Mouse (Mus musculus) neutrophil, adult 5-6 weeks (primary cell): Measurements from ENCODE around the gene Syncrip. TPM values are rescaled to one million over a fixed set of nuclear protein-coding genes. Genes with fewer than 3 reads are reported as not detected.
"Not testable (repeated sequence)": the region's sequence is repeated elsewhere in the genome, so short reads cannot be mapped to it uniquely, and the experiment has no call there.

Source experiments
- ATAC-seq: fragments of 151-379, 151-347 bp; 2 replicates; pipeline ENCODE4 v1.8.0; 2017; ENCODE audit warnings: mild to moderate bottlenecking, moderate TSS enrichment; ENCODE audit not compliant: insufficient number of reproducible peaks, poor library complexity, low FRiP score, severe bottlenecking; ENCODE audit errors: extremely low read depth
- total RNA-seq: library from RNA; stranded (forward); fragments of 200-1000 nt; gene quantifications from 2 replicates; pipeline ENCODE4 v1.2.3, GENCODE M21; 2017

Syncrip gene
- total RNA-seq, 1 experiment from 2014 or later: 85.2 TPM

GRCm38 (mm10) chr9:88492522-88492921 lies 10.1 kb upstream of the Syncrip start:
- ATAC-seq: no peak

GRCm38 (mm10) chr9:88484531-88484930 lies 2.2 kb upstream of the Syncrip start:
- no peak for ATAC-seq

DNA sequence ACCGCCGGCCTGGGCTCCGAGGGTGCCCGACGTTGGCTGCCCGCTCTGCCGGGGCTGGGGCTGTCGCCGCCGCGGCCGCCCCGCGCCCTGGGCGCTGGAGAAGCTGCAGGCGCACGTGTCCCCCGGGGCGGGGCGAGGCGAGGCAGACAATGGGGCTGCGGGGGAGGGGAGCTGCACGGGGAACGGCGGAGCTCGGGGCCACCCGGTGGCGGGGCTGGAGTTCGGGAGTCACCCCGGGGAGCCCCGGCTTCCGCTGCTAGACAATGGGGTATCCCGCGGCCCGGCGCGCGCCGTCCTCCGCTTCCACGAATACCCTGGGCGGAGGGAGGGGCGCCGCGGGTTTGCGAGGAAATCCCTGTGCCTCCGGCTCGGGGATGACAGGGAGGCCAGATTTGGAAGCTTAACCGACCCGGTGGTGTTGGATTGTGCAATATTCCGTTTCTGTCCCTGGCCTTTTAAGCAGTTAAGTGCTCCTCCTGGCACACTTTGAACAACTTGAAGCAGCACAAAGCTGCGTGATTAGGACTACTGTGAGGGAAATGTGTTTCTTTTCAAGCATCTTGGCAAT lies 539 bp upstream of the Syncrip start:
- peak; percentile 24; the same call in 1 of the 2 replicates for ATAC-seq

- ATAC-seq: peak; percentile 20; the same call in 1 of the 2 replicates
These were observed 598 bp downstream of the Syncrip start for GRCm38 (mm10) chr9:88481791-88482160.

- ATAC-seq: no peak
These were observed 1.1 kb downstream of the Syncrip start for GRCm38 (mm10) chr9:88481061-88481790.

GRCm38 (mm10) chr9:88480120-88480519 lies 2.3 kb downstream of the Syncrip start:
- no peak for ATAC-seq

DNA sequence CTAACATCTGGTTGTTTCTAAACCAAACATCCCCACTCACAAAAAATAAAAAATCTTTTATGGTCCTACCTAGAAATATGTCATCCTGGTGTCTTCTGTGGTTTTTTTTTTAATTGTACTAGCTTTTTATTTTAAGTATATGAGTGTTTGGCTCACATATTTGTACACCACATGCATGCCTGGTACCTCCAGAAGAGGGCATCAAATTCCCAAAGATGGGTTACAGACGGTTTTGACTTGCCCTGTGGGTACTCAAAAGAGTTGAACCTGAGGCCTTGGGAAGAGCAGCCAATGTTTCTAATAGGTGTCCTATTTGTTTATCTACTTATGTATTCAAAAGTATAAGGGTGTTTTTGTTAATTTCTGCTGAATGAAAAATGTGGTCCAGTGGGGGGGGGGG lies 6.2 kb downstream of the Syncrip start:
- ATAC-seq: no peak

- ATAC-seq: not testable (repeated sequence)
These were observed 21.4 kb downstream of the Syncrip start for GRCm38 (mm10) chr9:88461017-88461416.

DNA sequence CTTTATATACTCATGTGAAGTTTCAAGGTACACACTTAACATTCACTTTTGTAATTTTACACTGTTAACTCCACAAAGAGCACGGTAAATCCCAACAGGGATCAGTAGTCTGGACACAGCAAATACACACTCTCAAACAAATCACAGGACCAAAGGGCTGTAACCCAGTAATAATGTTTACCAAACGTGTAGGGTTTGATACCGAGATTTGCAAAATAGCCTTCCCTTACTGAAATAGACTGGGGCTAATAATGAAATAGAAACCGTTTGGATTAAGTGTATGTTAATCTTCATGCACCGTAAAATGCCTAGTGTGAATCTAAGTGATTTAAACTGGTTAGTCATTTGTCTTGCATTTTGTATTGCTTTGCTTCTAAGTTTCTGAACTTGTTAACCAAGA lies 42.4 kb downstream of the Syncrip start:
- ATAC-seq: no peak

- ATAC-seq: no peak
These were observed 43.2 kb downstream of the Syncrip start for GRCm38 (mm10) chr9:88439238-88439600.

DNA sequence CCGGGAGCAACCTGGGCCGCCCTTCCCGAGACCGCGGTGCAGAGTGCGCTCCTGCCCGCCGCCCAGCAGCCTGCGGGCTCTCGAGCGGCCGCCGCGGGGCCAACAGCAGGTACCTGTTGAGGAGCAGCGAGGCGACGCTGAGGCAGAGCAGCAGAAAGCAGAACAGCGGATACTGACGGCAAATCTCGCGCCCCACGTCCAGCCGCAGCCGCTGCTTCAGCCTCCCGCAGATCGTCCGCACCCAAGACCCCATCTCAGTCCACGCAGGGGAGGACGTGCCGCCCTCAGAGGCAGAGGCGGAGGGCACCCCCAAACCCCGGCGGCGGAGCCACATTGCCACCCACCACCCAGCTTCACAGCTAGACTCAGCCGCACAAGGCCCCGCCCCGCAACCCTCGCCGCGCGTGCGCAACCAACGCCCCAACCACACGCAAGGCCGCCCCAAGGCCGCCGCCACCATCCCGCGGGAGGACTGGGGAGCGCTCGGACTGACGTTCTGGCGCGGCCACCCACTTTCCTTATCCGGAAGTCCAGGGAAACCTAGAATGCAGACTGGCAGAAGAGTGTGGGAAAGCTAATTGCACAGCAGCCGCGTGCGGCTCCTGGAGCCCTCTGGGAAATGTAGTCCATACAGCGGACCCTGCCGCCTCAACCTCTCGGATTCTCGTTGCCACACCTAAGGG lies 43.7 kb downstream of the Syncrip start, which contains the start of gene Snx14:
TSS of gene Snx14 (minus strand) at position 404 of the 683 bp plus-strand sequence.
- peak; percentile 72 for ATAC-seq

GRCm38 (mm10) chr9:88438237-88438554 lies 44.2 kb downstream of the Syncrip start:
- peak; percentile 11; the same call in 1 of the 2 replicates for ATAC-seq

GRCm38 (mm10) chr9:88437342-88438236 lies 44.8 kb downstream of the Syncrip start:
- no peak for ATAC-seq

DNA sequence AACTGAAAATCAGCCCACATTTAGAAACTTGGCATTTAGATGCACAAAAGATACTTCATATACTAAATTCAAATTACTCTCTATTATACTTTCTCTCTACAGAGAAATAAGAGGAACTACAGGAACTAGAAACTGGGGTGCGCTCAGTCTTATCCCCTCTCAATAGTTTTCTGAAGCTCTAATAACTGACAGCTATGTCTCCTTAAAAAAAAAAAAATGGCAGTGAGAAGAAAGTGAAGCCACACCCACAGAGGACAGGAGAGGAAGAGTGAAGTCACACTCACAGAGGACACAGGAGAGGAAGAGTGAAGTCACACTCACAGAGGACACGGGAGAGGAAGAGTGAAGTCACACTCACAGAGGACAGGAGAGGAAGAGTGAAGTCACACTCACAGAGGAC lies 58.0 kb downstream of the Syncrip start:
- no peak for ATAC-seq

GRCm38 (mm10) chr9:88422428-88422827 lies 59.9 kb downstream of the Syncrip start:
- ATAC-seq: no peak

GRCm38 (mm10) chr9:88416752-88417151 lies 65.6 kb downstream of the Syncrip start:
- no peak for ATAC-seq

DNA sequence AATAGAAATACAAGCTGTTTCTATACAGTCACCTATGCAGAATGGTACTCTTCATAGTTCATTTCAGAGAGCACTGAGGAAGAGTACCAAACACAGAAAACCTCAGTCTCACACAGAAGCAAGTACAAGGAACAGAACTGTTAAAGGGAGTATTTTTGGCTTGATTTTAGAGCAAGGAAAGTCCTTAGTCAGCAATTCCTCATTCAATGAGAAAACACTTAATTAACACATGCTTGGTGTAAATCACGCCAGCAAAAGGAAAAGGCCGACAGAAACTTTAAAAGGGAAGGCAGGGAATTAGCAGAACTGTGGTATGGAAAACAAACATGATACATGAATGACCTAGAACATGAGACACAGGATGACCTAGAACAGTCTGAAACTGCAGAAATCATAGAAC lies 72.4 kb downstream of the Syncrip start:
- ATAC-seq: no peak

DNA sequence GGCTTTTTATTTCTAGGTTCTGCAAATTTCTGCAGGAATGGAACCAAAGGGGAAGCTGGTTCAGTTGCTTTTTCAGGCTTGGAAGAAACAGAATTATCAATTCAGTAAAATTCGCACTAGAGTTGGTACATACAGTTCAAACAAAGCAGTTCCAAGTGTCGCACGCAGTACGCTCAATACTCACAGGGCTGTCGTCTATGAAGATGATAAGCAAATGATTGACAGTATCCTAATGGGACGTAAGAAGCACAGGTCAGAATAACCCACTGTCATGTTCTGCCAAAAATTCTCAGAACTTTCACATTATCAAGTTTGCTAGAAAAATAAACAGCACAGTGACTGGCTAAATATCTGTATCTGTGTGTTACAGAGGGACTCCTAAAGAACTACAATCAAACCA lies 77.9 kb downstream of the Syncrip start:
- no peak for ATAC-seq

DNA sequence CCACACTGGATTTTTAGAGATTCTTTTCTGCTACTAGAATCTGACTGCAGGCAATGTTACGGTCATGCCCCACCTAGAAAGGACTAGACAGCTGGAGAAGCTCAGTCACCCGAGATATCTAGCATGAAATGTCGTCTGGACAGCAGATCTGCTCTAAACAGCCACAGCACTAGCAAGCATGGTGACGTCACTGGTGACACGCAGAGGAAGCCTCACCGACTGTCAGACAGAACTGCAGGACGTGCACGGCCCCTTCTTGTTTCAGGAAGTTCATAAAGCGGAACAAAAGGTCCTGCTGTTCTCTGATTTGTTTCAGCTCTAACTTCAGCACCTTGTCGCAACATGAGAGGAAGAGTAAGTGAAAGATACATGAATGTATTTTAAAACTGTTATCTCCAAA lies 78.3 kb downstream of the Syncrip start:
- peak; percentile 100 for ATAC-seq
